Mouse (Mus musculus) small intestine, adult 2 months (tissue): ENCODE results near the gene Pbld2.

Experiments used
- CTCF ChIP-seq: fragments of 200-500 bp; IDR thresholded peaks from 2 replicates; pipeline ENCODE4 v1.5.1; 2012; ENCODE audit warnings: low read depth, mild to moderate bottlenecking, control low read depth, inconsistent platforms, low read length, moderate library complexity, mixed read lengths; ENCODE audit not compliant: insufficient replicate concordance, insufficient read length; ENCODE audit errors: extremely low read depth
- POLR2A ChIP-seq: fragments of 200-500 bp; IDR thresholded peaks from 2 replicates; pipeline ENCODE4 v1.6.1; 2012; ENCODE audit warnings: low read depth, mild to moderate bottlenecking, control low read depth, inconsistent platforms, low read length, moderate library complexity

DNA sequence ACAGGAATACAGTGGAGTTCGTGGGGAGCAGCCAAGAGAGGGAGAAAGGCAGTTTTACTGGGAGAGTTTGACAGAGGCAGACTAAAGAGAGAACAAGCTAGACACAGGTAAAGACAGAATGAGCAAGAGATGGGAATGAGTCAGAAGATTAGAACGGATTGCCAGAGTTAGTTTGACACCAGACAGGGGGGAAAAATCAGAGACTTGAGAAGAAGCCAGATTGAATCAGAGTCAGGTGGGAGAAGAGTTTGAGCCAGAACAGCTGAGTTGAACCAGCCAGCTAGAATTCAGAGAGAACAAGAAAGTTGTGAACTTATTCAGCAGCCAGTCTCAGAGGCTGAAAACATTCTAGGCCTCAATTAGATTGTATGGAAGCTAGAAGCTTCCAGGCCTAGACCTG, 35.7 kb downstream of the Pbld2 start, which contains the start of gene Pbld1:
- TF ChIP-seq CTCF, result no peak
- no peak for TF ChIP-seq POLR2A
